In genomic region chr1:23495412-23495811, GRCm38 (mm10) we compare ENCODE assay signal across 10 mouse cellular contexts.
DNase-seq lines count a peak whose midpoint lies in the region; TF ChIP-seq lines count a peak whose summit lies in the region.
"Had no signal": no experiment of that assay in that cellular context is flagged by ENCODE, and none has a peak within 500 bp of the region (broad histone marks: within the 10 kb centered on the region; RNA-seq: fewer than 3 reads in every experiment).

No protein-coding gene starts in this region.

- H3K4me1 ChIP-seq in cerebellum, adult 2 months (ENCODE audit: control insufficient read depth, insufficient read depth, low read length): no peaks in the 10 kb centered on the region
- H3K4me1 ChIP-seq: embryonic facial prominence, embryonic 12.5 days had no signal

- peak in 1 of 2 experiments; percentile 34 for DNase-seq in cerebellum, adult 2 months
- no peak for DNase-seq in cerebellum, postnatal 4 days (ENCODE audit: low spot score in 2 of 2)
- no peak for DNase-seq in layer of hippocampus, adult 2 months (ENCODE audit: low spot score in 2 of 2)
- DNase-seq in layer of hippocampus, adult 9-11 months: no peak
- DNase-seq in Muller cell, postnatal 12 days (ENCODE audit: inconsistent ontology term): peak; percentile 19
- DNase-seq in induced T-regulatory cell, adult 2 months (ENCODE audit: low read depth): peak; percentile 11
- DNase-seq in thymus, postnatal 36 days: no peak
- no peak for DNase-seq in frontal cortex, postnatal 36 days (ENCODE audit: low spot score in 2 of 2)
- DNase-seq: gastrocnemius, postnatal 36 days had no signal

- no peak for TF ChIP-seq POLR2A in cerebellum, adult 2 months (IDR thresholded peaks at IDR 0.05; ENCODE audit: borderline replicate concordance, insufficient read depth, low read length)

- WGBS in cerebellum, adult 2 months: 46% methylated on average over 4 of the region's 4 CpGs

- H3K4me3 ChIP-seq in cerebellum, adult 2 months (replicated peaks; ENCODE audit: insufficient read depth, low read depth, low read length): no peak overlapping the region
- H3K4me3 ChIP-seq in layer of hippocampus, adult 2 months: no peak overlapping the region; the same call in 1 of the 2 replicates
- H3K4me3 ChIP-seq: embryonic facial prominence, embryonic 12.5 days had no signal

- H3K27me3 ChIP-seq in cerebellum, adult 2 months (ENCODE audit: control insufficient read depth, insufficient read depth, low read length): no peaks in the 10 kb centered on the region
- H3K27me3 ChIP-seq: embryonic facial prominence, embryonic 12.5 days had no signal

- TF ChIP-seq CTCF in cerebellum, adult 2 months (IDR thresholded peaks at IDR 0.05; ENCODE audit: borderline replicate concordance, insufficient read depth, low read depth, low read length): peak; percentile 46; the same call in 1 of the 2 replicates
- TF ChIP-seq CTCF in layer of hippocampus, adult 2 months (conservative IDR thresholded peaks at IDR 0.05): peak; percentile 83

- no peak overlapping the region for H3K27ac ChIP-seq in cerebellum, adult 2 months (ENCODE audit: insufficient read depth, low read length)
- H3K27ac ChIP-seq in layer of hippocampus, adult 2 months: no peak overlapping the region
- H3K27ac ChIP-seq: embryonic facial prominence, embryonic 12.5 days had no signal

Comparison
In these comparisons a context has a peak if more than half of its experiments do, and no peak if none do; other contexts are left out.
1. DNase-seq: peak in Muller cell, postnatal 12 days (single experiment) and induced T-regulatory cell, adult 2 months (single experiment); none in cerebellum, postnatal 4 days (0 of 2), layer of hippocampus, adult 2 months (0 of 2), layer of hippocampus, adult 9-11 months (single experiment), thymus, postnatal 36 days (0 of 2) and frontal cortex, postnatal 36 days (0 of 2).